Mouse (Mus musculus): ENCODE results near the gene Gm10306.

GRCm38 (mm10) chr4:94529448-94529847 is 26.9 kb upstream of the Gm10306 start:
- TF ChIP-seq CTCF (IDR thresholded peaks at IDR 0.05) (no peak), EP300 (IDR thresholded peaks at IDR 0.05) (no peak)
